Mouse (Mus musculus) NIH3T3 (cell line): ENCODE data around the gene D13Ertd608e.
"Not testable (repeated sequence)": the region's sequence is repeated elsewhere in the genome, so short reads cannot be mapped to it uniquely, and the experiment has no call there.

Source experiments
- DNase-seq: peaks from one replicate; pipeline ENCODE4 v3.0.0-alpha.2; 2012; ENCODE audit warnings: low read depth

The D13Ertd608e gene

GRCm38 (mm10) chr13:119835320-119836056 is at the start of gene D13Ertd608e:
TSS of gene D13Ertd608e (plus strand) at chr13:119836006.
- peak; percentile 46 for DNase-seq

- DNase-seq = peak; percentile 83
Measured at GRCm38 (mm10) chr13:119789851-119790717, 45.7 kb upstream of the D13Ertd608e start.

- peak; percentile 96 for DNase-seq
Measured at GRCm38 (mm10) chr13:119790761-119791579, 44.8 kb upstream of the D13Ertd608e start, which contains the start of gene Zfp131. TSS of gene Zfp131 (minus strand) at chr13:119790889.

GRCm38 (mm10) chr13:119791580-119792135 is 44.1 kb upstream of the D13Ertd608e start:
- DNase-seq = peak; percentile 3

DNA sequence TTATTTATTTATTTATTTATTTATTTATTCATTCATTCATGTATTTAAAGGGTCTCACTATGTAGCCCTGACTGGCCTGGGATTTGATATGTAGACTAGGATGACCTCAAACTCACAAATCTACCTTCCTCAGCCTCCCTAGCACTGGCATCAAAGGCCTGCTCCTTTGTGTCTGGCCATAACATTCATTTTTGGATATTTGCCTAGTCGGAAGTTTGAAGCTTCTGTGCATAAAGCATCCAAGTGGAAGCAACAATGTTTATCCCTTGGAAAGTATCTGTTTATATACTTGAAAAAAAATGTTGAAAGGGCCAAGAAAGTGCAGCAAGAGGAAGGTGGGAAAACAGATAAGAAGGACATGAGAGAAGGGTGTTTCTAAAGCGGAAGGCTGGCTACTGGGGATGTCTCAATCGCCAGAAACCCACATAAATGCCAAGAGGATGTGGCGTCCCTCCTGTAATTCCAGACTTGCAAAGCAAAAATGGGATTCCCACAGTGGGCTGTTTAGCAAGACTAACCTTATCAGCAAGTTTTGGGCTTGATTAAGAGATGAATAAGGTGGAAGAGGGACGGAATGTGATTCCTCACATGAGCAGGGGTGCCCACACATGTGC is 42.9 kb upstream of the D13Ertd608e start:
- DNase-seq = no peak

- DNase-seq = no peak
Measured at GRCm38 (mm10) chr13:119797656-119798055, 38.1 kb upstream of the D13Ertd608e start.

GRCm38 (mm10) chr13:119808937-119809336 is 26.9 kb upstream of the D13Ertd608e start:
- no peak for DNase-seq

- DNase-seq = no peak
Measured at GRCm38 (mm10) chr13:119810031-119810430, 25.8 kb upstream of the D13Ertd608e start.

GRCm38 (mm10) chr13:119816798-119817197 is 19.0 kb upstream of the D13Ertd608e start:
- no peak for DNase-seq

DNA sequence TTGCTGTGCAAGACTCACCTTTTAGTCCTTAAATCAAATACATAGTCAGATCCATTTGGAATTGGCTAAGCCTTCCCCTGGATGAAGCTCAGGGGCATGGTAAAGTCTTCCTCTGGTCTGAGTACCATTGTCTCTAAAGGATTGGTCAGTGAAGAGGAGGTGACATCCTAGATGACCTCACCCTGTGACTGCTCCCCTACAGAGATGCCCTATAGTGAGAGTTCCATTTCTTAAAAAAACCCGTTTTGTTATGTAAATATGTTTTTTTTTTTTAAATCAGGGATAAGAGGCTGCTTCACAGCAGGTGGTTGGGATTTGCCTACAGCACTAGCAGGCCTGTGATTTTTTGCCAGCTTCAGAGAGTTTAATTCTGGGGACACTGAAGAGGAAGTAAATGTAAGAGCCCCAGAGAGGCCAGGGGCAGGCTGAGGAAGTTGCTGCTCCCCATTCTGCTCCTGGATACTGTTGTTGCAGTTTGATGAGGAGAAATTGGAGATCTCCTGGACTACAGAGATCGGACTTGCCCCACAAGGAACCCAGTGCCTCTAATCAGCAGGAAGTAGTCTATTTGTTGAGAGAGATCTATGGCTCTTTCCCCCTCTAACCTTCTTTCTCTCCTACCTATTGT is 18.1 kb upstream of the D13Ertd608e start:
- DNase-seq = no peak

GRCm38 (mm10) chr13:119830116-119830515 is 5.7 kb upstream of the D13Ertd608e start, which contains the start of gene AF067063:
TSS of gene AF067063 (minus strand) at chr13:119830216.
- DNase-seq = not testable (repeated sequence)

DNA sequence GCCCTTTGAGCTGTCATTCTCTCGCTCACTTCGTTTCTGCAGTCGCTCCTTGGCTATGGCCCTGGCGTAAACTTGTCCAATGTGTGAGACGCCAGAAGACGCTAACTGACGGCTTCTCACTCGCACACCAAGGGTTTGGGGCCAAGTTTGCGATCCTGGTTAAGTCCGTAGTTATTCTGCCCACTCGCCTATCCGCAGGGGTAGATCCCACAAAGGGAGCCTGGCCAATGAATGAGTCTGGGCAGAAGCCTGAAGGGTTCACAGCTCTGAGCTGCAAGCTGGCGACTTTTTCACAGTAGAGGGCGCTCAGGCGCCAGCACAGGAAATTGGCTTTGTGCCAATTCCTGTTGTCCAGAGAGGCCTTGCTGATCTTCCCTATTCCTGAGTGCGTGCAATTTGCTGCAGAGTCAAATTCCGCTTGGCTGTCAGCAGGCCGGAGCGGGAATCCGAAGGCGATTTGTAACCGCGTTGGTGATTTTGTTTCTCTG is 562 bp downstream of the D13Ertd608e start:
- not testable (repeated sequence) for DNase-seq

GRCm38 (mm10) chr13:119837719-119838337 is 2.0 kb downstream of the D13Ertd608e start:
- not testable (repeated sequence) for DNase-seq

DNA sequence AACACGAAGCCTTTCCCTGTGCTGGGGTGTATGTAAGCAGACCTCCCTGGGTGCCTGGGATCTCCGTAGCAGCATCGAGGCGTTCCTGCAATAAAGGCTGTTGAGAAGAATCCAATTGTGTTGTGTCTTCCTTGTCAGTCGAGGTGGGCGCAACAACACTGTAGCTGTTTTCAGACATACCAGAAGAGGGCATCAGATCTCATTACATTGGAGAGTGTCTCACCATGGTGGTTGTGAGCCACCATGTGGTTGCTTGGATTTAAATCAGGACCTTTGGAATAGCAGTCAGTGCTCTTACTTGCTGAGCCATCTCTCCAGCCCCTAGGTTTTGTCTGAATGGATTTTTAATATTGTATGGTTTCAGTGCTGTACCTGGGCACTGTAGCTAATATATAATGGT is 4.2 kb downstream of the D13Ertd608e start:
- DNase-seq = not testable (repeated sequence)

GRCm38 (mm10) chr13:119862399-119862798 is 26.6 kb downstream of the D13Ertd608e start:
- not testable (repeated sequence) for DNase-seq

GRCm38 (mm10) chr13:119864395-119864999 is 28.7 kb downstream of the D13Ertd608e start:
- DNase-seq = not testable (repeated sequence)

GRCm38 (mm10) chr13:119886896-119887295 is 51.1 kb downstream of the D13Ertd608e start:
- not testable (repeated sequence) for DNase-seq

DNA sequence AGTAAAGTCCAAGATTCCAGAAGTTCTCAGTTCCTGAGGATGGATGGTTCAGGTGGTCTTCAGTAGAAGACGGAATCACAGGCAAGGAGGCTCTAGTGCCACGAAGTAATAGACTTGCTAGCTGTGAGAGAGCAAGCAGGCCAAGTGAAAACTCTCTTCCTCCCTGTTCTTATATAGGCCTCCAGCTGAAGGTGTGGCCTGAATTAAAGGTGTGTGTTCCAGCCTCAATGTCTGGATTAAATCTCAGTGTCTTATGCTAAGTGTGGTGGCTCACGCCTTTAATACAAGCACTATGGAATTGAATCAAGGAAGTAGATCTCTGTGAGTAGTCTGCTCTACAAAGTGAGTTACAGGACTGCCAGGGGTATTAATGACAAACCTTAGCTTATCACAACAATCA is 58.9 kb downstream of the D13Ertd608e start, which contains the start of gene Tcstv1:
TSS of gene Tcstv1 (minus strand) at position 101 of the 400 bp plus-strand sequence.
- not testable (repeated sequence) for DNase-seq
